Mouse (Mus musculus) ES-E14 (cell line): ENCODE measurements around the gene Trp53bp1.

Experiments
- CHD2 ChIP-seq: IDR thresholded peaks from 2 replicates; pipeline ENCODE4 v1.6.1; 2014; ENCODE audit warnings: mild to moderate bottlenecking, low read depth, low read length, inconsistent platforms
- MAFK ChIP-seq: IDR thresholded peaks from 2 replicates; pipeline ENCODE4 v1.6.1; 2014; ENCODE audit warnings: mild to moderate bottlenecking, low read depth, low read length, inconsistent platforms; ENCODE audit not compliant: insufficient read depth
- ZC3H11A ChIP-seq: IDR thresholded peaks from 2 replicates; pipeline ENCODE4 v1.6.1; 2012; ENCODE audit warnings: low read depth, mild to moderate bottlenecking, inconsistent platforms, low read length, borderline replicate concordance
- ZNF384 ChIP-seq: IDR thresholded peaks from 2 replicates; pipeline ENCODE4 v1.6.1; 2012; ENCODE audit warnings: low read depth, low read length, inconsistent platforms

GRCm38 (mm10) chr2:121294753-121295607, 23.8 kb upstream of the Trp53bp1 start:
- TF ChIP-seq ZNF384 (no peak), MAFK (no peak), CHD2 (no peak), ZC3H11A (no peak)
